Mouse (Mus musculus) gastrocnemius, adult 2 months (tissue): ENCODE results near the gene Bicdl1. TPM values are rescaled to one million over a fixed set of nuclear protein-coding genes. Genes with fewer than 3 reads are reported as not detected.
A peak's percentile ranks its signal among the peaks of the same experiment; 100 is the strongest.

Experiments
- DNase-seq: peaks from one replicate; pipeline ENCODE4 v3.0.0; 2022
- H3K27ac ChIP-seq: fragments of 200-600 bp; 2 replicates; pipeline ENCODE4 v1.8.1; 2022; ENCODE audit warnings: mild to moderate bottlenecking
- H3K4me3 ChIP-seq: fragments of 200-600 bp; 2 replicates; pipeline ENCODE4 v1.8.1; 2022; ENCODE audit warnings: mild to moderate bottlenecking, moderate library complexity
- CTCF ChIP-seq: fragments of 200-600 bp; IDR thresholded peaks from 2 replicates; pipeline ENCODE4 v1.8.1; 2022; ENCODE audit warnings: antibody characterized with exemption, mild to moderate bottlenecking, moderate library complexity
- intact Hi-C: fragments of 180-260 bp; cut with DNase I; formaldehyde crosslinking; loops from one replicate; pipeline ENCODE4 v1.15.1; 2025
- total RNA-seq, 2 experiments: library from RNA; stranded (reverse); gene quantifications; 2 replicates each; pipeline ENCODE4 v1.2.3; 2021

Bicdl1 gene
- total RNA-seq, 2 experiments from 2014 or later: 2.3 to 2.4 TPM

DNA sequence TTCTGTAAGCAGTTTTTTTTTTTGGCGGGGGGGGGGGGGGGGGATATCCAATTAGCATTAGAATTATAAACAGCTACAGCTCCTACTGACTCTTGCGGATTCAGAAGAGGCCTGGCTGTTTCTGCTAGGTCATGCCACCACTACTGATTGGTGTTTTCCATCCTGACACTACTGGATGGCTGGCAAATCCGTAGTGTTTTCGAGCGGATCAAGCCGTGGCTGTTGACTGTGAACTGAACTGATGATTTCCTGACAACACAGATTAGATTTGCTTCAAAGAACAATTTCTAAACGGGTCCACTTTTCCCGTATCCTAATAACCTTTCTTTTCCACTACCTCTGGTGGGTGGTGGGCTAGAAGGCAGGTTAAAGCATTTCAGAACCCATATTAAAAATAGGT, 16.9 kb upstream of the Bicdl1 start:
- no peak overlapping the region for H3K4me3 ChIP-seq
- DNase-seq: no peak
- TF ChIP-seq CTCF: no peak
- no peak overlapping the region for H3K27ac ChIP-seq
- intact Hi-C loops: no loop called here

DNA sequence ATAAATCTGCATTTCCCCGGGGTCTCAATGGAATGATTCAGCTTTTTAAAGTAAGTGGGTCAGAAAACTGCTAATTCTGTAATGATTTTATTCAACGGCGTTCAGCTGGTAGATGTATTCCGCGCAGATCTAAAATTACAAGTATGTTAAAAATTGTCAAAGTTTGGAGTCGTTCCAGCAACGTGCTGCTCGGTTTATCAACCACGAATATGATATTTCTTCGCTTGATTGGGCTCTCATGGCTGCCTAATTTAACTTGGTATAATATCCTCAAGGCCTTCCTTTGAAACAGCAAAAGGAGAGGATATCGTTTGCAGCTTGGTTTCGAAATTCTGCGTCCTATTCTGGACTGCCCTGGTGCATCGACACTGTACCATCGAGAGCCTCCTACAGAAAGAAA, 13.9 kb upstream of the Bicdl1 start:
- TF ChIP-seq CTCF: no peak
- intact Hi-C loops: no loop called here
- Histone ChIP-seq H3K27ac (no peak overlapping the region), H3K4me3 (no peak overlapping the region)
- DNase-seq: no peak

DNA sequence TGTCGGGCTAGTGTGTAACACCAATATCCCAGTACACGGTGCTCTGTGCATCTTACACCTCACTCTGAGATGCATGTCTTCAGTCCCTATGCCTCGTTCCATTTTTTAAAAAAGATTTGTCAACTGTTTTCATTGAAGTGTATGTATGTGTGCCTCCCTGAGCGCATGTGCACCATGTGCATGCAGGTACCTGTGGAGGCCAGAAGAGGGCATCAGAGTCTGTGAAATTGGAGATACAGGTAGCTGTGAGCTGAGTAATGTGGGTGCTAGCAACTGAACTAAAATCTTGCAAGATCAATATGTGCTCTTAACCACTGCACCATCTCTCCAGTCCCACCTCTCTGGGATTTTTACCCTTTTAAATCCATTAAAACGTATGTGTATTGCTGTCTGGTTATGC, 6.6 kb upstream of the Bicdl1 start:
- no peak overlapping the region for H3K4me3 ChIP-seq
- no peak overlapping the region for H3K27ac ChIP-seq
- no peak for TF ChIP-seq CTCF
- intact Hi-C loops: no loop called here
- no peak for DNase-seq

DNA sequence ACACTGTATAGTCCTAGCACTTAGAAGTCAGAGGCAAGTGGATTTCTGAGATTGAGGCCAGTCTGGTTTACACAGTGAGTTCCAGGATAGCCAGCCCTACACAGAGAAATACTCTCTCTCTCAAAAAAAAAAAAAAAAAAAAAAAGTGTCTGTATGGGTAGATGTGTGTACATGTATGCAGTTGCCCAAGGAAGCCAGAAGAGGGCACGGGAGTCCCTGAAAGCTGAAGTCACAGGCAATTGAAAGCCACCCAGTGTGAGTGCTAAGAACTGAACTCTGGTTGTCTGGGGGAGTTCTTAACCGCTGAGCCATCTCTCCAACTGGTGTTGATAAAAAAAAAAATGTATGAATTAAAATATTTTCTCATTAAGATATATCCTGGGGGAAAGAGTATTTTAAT, 3.1 kb upstream of the Bicdl1 start:
- Histone ChIP-seq H3K4me3 (no peak overlapping the region), H3K27ac (no peak overlapping the region)
- no peak for DNase-seq
- TF ChIP-seq CTCF: no peak
- intact Hi-C loops: no loop called here

DNA sequence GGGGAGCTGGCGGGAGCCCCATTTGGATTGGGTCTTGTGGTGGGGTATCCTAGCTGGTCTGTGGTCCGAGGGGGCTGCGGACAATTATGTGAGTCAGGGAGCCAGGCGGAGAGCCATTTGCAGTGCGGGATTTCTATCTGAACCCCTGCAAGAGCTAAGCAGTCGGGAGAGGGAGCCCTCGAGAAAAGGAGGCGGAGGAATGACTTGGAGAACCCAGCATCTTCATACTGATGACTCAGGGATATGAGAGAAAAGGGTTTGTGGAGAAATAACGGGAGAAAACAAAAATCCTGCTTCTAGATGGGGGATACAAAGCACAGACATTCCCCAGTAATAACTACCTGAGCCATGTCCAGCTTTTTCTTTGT, 1.4 kb upstream of the Bicdl1 start:
- intact Hi-C loops: no loop called here
- peak; percentile 18 for DNase-seq
- Histone ChIP-seq H3K27ac (no peak overlapping the region), H3K4me3 (peak overlapping the region; percentile 72)
- no peak for TF ChIP-seq CTCF

DNA sequence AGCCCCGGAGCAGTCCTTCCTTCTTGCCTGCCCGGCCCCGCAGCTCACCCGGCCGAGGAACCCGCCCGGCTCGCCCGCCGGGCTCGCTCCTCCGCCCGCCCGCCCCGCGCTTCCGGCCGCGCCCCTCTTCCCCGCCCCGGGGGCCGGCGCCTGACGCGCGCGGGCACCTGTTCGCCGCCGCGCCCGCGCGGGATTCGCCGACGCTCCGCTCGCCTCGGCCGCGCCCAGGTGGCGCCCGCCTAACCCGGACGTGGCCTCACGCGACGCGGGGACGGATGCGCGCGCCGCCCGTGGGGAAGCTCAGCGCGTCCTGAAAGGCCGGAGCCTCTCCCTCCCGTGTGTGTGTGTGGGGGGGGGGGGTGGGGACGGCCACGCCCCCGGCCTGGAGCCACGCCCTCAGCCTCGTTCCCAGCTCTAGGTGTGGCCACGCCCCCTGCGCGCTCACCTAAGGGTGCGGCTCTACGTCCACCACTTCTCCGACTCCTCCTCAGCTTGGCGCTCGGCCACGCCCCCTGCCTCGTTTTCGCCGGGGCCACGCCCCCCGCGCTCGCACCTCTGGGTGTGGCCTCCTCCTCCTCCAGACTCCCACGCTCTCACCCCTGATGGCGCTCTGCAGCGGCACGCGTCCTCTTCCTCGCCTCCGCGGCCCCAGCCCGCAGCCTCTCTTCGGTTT, 891 bp upstream of the Bicdl1 start:
- H3K4me3 ChIP-seq: peak overlapping the region; percentile 72
- intact Hi-C loops: no loop called here
- no peak overlapping the region for H3K27ac ChIP-seq
- peak; percentile 40 for DNase-seq
- no peak for TF ChIP-seq CTCF

DNA sequence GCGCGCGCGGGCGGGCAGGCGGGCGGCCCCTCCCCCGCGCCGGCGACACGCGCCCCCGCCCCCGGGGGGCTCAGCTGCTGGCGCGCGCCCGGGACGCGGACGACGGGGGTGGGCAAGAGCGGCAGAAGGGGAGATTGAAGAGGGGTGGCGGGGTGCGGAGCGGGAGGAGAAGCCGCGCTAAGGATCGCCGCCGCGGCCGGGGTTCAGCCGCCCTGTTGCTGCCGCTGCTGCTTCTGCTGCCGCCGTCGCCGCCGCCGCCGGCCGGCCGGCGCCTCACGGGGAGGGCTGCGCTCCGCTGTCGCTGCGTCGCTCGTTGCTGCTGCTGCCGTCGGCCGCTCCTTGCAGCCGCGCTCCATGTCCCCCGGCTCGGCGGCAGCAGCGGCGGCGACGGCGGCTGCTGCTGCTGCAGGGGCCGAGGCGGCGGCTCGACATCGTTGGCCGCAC, 333 bp upstream of the Bicdl1 start:
- TF ChIP-seq CTCF: no peak
- intact Hi-C loops: no loop called here
- peak; percentile 16 for DNase-seq
- Histone ChIP-seq H3K4me3 (peak overlapping the region; percentile 72), H3K27ac (no peak overlapping the region)

DNA sequence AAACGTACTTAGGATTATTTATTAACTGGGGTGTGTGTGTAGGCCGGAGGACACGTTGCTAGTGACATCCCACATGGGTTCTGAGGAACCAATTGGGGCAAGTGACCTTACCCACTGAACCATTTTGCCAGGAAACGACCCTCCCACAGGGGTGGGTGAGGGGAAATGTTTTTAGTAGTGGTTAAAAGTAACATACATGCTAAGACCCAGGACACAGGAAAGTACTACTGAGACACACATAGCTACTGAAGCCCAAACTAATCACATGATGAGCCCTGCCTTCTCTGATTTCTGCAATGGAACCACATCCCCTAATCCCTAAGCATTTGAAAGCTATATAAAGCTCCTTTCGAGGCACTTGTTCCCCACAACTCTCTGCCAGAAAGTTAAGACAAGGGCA, 1.1 kb downstream of the Bicdl1 start:
- intact Hi-C loops: no loop called here
- H3K27ac ChIP-seq: no peak overlapping the region
- no peak for TF ChIP-seq CTCF
- H3K4me3 ChIP-seq: no peak overlapping the region
- DNase-seq: no peak

DNA sequence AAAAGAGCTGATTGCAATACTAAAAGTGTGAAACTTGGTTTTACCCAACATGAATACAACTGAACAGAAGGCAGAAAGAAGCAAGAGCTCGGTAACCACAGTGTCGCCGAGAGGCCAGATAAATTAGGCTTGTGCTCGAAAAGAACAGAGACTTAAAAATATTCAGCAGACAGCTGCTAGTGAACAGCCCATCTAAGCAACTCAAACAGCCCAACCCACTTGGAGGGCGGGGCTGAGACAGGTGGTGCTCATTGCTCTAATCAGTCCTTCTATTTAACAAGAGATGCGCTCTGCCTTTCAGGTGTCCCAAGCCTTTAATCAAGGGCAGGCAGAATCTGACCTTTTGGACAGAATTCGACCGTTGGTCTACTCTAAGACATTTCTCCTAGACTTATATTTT, 4.8 kb downstream of the Bicdl1 start:
- Histone ChIP-seq H3K4me3 (no peak overlapping the region), H3K27ac (no peak overlapping the region)
- intact Hi-C loops: no loop called here
- no peak for DNase-seq
- TF ChIP-seq CTCF: no peak

DNA sequence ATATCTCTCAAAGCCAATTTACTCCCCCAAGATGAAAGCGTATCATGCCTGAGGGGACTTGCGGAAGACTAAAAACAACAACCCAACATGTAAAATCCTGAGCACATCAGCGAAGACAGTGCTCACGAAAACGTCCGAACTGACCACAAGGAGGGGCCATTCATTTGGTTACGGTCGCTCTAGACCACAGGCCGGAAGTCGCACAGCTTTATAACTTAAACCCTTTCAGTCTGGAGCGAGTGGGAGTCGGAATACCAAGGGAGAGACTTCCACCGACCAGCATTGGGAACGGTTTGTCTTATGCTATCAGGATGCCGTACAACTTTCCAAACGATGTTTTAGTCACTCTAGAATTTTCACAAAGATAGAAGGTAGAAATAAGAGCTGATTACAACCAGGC, 5.4 kb downstream of the Bicdl1 start:
- H3K27ac ChIP-seq: no peak overlapping the region
- no peak for DNase-seq
- no peak overlapping the region for H3K4me3 ChIP-seq
- intact Hi-C loops: no loop called here
- TF ChIP-seq CTCF: no peak

DNA sequence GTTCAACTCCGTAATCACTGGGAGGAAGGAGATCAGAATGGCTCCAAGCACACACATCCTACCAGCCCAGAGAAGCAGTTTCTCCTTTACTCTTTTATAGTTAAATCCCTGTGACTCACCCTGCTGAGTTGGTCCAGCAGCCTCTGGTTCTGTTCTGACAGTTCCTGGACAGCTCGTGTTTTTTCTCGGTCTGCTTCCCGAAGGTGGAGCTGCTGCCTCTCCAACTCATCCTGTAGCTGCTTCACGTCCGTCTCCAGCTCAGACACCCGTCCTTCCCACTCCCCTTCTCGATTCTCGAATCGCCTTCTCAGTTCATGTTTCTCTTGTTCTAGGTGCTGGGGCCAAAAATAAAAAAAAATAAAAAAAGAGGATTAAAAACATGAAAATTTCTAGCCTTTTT, 7.0 kb downstream of the Bicdl1 start:
- no peak for DNase-seq
- intact Hi-C loops: no loop called here
- Histone ChIP-seq H3K27ac (no peak overlapping the region), H3K4me3 (no peak overlapping the region)
- no peak for TF ChIP-seq CTCF

DNA sequence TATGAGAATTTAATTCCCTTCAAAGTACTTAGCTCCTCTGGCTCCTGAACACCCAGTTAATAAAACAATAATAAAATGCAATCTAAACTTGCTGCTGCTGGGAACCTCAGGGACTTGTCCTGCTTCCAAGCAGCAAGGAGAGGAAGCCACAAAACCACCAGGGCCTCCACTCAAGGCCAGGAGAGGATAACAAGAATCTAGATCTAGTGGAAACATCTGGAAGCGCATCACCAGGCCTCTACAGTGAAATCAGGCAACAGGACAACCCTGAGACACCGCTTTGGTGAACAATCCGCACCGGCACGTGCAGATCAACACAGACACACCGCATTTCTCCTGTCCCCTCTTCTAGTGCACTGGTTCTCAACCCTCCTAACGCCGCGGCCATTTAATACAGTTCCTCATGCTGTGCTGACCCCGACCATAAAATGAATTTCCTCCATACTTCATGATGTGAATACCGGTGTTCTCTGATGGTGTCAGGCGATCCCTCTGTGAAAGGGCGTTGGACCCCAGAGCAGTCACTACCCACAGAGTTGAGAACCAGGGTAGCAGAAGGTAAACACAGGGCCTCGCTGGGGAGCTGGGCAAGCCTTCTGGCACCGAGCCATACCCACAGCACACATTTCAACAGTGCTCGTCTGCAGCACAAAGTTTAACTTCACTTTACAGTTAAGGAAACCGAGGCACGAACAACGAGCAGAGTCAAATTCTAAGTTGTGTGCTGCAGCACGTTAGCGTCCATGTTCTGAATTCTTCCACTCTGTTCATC, 9.0 kb downstream of the Bicdl1 start:
- H3K27ac ChIP-seq: no peak overlapping the region
- H3K4me3 ChIP-seq: no peak overlapping the region
- no peak for TF ChIP-seq CTCF
- intact Hi-C loops: no loop called here
- no peak for DNase-seq

DNA sequence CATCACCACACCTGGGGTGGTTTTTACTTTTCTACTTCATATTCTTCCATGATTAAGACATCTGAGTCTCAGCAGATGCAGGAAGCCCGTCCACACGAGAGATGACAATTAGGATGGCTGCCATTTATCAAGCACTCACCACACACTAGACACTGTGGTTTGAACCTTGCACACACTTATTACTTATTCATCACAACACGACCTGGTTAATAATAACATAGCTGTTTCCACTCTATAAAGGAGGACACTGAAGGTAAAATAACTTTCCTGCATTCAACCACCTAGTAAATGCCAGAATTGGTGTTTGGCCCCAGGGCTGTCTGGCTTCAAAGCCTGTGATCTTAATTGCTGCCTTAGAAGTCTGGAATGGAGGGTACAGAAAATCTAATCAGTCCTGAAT, 10.7 kb downstream of the Bicdl1 start:
- H3K4me3 ChIP-seq: no peak overlapping the region
- no peak overlapping the region for H3K27ac ChIP-seq
- no peak for DNase-seq
- TF ChIP-seq CTCF: no peak
- intact Hi-C loops: no loop called here

DNA sequence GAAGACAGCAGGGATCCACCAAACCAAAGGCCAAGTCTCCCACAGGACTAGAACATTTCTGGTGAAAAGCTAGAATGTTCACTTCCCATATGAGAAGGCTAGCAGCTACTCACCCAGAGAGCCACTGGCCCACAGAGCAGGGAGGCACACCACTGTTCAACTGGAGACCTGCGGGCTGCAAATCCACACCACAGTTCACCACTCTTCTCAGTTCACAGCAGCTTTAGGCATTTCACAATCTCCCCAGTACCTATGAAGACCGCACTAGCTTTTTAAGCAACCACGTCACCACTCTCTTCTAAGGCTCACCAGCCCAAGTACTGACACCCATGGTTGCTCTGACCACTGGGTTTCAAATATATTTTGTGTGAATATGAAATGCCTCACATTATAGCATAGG, 13.7 kb downstream of the Bicdl1 start:
- no peak for TF ChIP-seq CTCF
- H3K4me3 ChIP-seq: no peak overlapping the region

More for the DNA sequence above, 13.7 kb downstream of the Bicdl1 start:
- DNase-seq: no peak
- H3K27ac ChIP-seq: no peak overlapping the region
- intact Hi-C loops: no loop called here
